Mouse (Mus musculus) Muller cell, postnatal 12 days (primary cell): ENCODE data around the gene Col4a6.

Source experiments
- DNase-seq: peaks from one replicate; pipeline ENCODE4 v3.0.0-alpha.2; 2015; ENCODE audit errors: inconsistent ontology term

Col4a6 gene

DNA sequence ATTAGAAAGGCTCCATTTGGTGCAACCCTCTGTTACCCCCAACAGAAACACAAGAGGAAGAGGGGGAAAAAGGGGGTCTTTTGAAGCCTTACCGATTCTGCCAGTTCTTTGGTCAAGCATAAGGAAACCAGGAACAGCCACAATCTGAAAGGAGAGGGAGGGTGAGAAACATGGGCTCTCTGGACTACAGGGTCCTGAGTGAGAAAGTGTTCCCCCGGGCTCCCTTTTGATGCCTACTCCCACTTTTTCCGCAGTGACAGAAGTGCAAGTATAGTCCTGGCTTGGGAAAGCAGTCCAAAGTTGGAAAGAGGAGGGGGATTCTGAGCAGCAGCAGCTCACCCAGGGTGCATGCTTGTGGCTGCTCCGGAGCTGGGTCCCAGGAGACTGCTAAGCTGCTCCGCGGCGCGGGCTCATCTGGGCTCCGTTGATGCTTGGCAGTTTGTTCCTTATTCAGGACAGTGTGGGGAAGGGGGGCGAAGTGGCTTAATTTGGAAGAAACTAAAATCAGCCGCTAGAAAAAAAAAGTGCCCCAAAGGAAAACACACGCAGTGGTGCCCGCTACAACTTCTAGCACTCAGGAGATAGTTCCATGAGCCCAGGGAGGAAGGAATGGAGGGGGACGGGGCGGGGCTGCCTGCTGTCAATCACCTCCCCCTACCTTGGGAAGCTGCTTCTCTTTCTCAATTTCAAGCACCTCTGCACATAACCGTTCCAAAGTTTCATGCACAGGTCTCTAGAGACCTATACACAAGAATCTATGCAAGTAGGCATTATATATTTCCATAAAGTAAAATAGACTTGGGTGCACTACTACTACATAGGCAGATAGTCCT is at the start of gene Col4a6:
Gene Col4a6 (minus strand): TSS at position 607 of the 833 bp plus-strand sequence.
- peak; percentile 58 for DNase-seq

DNA sequence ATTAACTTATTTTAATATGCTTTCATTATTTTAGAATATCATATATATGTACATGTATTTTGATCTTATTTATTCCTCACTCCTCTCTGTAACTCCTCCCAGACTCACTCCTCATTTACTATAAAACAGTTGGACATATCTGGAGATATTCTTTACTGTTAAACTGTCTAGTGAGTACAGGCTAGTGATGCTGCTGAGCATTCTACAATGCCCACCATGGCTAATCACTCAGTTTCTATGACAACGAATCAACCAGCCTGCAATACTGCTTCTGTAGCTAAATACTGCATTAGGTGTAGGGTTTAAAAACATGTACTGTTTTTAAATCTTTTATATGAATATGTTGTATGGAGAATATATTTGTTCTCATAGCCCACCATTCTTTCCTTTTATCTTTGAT is 29.2 kb upstream of the Col4a6 start:
- no peak for DNase-seq

DNA sequence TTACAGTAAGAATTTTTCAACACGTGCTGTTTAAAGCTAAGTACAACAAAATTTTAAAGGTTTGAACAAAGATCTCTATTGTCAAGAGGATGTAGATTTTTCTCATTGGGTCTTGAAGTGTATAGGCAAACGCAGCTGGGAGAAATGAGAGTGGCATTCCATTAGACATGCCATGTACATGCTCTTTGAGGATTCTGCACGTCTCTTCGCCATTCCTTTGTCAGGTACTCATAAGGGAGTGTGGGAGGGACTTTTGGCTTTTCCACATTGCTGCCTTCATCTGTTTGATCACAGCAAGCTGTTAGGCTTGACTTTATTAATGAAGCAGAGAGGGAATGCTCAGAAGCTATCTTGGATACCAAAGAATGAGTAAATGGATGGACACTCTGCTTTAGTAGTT is 20.7 kb upstream of the Col4a6 start:
- DNase-seq: peak; percentile 70

DNA sequence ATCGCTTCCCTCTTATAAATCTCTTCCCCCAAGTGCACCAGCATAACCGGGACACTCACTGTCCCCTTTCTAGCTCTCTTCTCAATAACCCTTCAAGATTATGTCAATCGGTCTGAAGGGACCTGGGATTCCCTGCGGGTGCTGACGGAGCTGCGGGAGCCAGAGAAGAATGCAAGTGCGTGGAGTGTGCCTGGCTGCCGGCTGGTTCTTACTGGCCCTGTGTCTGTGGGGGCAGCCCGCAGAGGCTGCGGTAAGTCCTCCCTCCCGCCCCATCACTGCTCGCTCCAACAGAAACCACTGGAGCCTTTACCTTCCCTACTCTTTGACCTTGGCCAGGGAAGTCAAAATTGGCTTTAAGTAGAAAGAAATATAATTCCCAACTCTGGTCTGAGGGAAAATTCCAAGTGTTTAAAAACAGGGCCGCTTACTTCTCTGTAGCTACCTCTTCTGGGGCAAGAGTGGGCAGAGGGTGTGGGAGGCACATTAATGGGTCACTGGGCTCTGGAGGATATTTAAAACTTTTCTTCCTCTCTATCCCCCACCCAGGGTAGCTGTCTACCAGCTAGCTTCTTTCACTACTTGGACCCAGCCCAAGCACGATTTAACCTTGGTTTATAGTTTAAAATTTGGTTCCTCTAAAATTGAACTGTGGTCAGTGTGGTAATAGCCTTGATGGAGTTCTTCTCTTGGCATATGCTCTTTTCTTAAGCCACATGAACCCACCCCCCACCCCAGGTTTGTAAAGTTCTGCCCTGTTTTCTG is 1.9 kb upstream of the Col4a6 start:
- DNase-seq: no peak

DNA sequence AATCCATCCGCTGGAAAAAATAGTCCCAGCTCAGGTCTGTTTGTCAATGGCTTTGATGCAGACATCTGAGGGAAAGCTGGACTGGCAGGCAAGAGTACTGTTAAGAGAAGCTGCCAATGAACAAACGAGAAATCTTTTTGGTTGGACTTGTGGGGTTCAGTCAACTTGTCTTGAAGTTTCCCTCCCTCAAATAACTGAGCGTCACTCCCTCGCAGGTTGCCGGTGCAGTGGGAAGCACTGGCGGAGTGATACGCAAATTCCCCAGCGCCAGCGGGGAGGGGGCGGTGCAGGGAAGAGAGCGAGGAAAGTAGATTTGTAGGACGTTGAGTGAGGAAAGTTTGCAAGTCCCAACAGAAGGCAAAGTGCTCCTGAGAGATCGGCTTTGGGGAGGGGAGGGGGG is 1.2 kb upstream of the Col4a6 start, which contains the start of gene Col4a5:
Gene Col4a5 (plus strand): TSS at position 276 of the 400 bp plus-strand sequence.
- peak; percentile 88 for DNase-seq

DNA sequence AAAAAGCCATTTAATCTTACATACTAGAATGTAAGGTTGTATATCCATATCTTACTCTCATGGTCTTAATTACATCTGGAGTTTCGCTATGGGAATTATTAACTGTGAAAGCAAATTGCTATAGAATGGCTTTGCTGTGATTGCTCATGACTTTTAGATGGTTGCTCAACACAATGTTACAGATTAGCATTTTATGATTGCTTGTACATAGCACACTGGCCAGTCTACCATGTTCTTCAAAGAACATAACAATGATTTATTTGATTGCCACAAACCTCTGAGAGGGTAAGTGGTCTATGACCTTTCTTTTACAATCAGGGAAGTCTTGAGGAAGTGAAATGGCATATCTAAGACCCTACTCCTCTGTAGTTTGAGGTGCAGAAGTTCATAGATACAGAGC is 25.9 kb downstream of the Col4a6 start:
- no peak for DNase-seq

DNA sequence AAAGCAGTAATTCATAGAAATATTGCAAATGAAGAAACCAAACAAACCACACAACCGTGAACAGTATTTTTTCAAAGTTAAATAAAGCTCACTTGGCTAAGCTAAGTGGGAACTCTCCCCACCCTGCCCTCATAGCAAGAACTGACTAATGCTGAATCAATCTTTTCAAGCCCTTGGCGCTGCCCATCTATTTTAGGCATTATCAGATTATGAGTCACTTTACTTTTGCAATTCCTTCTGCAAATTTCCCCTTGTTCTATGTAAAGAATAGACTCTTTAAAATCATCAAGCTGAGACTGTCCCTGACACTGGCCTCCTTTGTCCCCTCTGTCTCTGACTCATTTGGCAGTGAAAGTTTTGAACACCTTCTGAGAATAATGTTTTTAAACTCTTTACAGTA is 34.5 kb downstream of the Col4a6 start:
- DNase-seq: peak; percentile 82

DNA sequence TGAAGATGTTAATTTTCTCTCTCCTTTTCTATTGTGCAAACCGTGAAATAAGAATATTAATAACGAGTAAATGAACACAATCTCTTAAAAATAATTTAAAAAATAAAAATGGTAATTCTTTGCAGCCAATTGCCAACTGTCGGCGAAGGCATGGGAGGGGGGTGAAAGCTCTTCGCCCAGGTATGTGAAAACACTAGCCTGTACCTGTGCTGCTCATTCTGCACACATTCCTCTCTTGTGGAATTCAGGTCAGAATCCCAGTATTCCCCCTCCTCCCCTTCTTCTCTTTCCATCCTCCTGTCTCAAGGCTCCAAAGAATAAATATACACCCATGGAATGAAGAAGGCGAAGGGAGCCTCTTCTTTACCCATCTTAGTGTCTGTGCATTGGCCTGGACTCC is 37.1 kb downstream of the Col4a6 start:
- DNase-seq: no peak

DNA sequence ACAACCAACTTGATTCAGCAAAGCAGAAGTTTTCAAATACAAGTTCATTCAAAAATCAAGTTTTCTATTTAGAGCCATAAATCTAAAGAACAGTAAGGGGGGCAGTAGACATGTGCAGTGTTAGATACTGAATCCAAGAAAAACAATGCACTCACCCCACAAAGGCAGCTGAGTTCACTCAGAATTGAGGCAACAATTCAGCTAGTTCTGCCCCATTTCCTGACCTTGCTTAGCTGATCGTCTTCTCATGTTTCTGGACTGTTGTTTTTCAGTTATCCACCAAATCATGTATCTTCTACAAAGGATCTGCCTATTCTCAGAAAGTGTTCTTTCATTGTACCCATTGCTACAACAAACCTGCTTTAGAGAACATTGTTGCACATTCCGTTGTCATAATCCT is 58.6 kb downstream of the Col4a6 start:
- no peak for DNase-seq

DNA sequence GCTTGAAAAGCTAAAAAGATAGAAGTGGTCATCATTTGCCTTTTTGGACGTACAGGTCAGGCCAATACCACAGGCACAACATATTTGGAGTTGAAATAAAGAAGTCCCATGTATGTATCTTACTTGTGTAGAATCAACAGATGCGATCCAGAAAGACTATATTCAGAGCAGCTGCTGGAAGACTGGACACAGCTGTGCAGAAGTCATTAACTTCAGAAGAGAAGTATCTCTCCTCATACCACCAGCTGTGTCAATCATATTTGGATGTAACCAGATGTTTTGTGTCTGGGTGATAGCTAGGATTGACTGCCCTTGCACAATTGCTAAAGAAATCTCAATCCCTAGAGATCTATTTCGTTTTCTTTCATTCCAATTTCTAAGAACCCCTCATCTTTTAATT is 77.6 kb downstream of the Col4a6 start:
- DNase-seq: no peak

DNA sequence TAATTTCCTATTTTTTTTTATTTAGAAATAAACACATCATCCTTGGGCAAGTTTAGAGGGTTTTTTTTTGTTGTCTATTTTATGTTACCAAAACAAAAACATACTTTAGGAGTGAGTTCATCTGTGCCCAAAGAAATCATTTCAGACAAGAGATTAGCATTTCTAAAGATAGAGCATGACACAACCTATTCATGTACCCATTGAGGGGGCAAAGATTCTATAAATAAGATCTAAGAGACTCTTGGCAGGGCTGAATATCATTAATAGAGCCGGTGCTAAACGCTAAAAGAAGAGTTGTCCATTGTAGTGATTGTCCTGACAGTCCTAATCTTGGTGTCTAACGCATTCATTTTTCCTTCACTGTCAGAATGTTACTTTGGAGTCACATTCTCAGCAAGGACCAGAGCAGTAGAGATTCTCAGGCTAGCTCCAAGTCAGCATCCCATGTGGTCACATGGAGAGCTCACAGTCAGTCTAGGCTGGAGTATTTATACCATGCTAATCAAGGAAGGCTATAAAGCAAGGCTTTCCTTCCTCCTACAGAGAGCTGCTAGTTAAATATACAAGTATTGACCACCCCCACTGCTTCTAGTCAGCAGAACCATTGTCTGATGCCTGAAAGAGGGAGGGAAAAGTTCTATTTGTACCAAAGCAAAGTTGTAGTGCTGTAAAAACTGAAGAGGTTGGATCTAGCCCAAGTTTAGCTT is 88.3 kb downstream of the Col4a6 start:
- DNase-seq: peak; percentile 39

DNA sequence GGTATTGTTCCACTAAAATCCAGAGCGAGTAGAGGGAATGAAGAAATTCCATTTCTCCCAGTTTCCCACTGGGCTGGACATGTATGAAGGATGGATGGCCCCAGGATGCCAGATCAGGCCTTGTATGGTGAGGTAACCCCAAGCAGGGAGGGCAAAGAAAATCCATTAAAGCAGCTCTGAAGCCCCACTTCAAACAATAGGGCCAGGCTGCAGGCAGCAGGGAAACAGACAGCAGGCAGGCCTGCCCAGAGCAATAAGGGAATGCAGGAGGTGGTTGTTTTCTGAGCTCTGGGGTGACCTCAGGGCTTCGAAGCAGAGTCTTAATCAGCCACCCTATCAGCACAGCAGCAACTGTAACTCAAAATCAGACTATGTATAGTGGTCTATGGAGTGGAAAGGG is 89.2 kb downstream of the Col4a6 start:
- DNase-seq: no peak

DNA sequence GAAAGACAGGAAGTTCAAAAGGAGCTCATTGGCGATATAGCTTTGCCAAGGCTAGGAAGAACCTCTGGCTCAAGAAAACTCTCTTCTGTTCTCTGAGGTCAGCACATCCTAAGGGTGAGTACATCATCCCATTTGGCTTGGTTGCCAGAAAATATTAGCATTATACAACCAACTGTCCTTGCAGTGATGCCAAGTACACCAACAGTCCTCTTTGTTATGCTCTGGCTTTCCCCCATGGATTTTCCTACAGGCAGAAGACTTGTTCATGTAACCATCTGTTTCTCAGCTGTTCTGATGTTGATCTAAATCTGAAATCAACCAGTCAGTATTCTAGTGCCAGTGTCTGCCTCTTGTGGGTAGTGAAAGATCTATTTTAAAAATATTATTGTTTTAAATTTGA is 103.6 kb downstream of the Col4a6 start:
- DNase-seq: peak; percentile 47

DNA sequence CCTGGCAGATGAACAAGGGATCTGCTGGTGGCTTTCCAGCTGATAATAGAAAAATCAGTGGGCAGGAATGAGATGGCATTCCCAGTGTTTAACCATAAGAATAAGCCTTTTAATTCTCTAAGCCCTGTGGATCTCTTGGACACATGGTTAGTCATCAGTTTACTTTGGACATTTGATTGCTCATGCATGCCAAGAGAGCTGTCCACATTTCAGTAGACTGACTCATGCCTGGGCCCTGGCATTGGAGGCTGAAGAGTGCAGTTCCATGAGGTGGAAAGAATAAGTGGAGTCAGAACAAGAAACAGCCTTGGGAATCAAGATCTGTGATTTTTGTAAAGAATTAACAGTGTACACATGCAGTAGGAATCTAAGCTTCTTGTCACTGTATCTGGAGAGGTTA is 110.5 kb downstream of the Col4a6 start:
- DNase-seq: peak; percentile 89

DNA sequence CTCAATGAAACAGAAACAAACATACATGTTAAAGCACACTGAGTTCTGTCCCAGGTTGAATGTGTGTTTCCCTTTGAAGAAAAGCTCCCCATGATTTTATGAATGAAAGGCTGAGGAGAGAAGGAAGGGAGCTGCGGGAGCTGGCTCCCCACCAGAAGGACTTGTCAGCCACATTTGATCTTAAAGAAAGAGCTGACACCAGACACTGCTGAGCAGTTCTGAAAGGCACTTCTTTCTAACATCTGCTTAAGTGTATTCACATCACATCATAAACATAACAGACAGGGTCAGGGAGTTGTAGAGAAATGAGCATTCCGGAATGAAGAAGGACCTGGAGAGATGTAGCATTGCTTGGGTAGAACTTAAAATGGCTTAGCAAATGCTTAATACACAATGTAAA is 132.5 kb downstream of the Col4a6 start:
- DNase-seq: no peak

DNA sequence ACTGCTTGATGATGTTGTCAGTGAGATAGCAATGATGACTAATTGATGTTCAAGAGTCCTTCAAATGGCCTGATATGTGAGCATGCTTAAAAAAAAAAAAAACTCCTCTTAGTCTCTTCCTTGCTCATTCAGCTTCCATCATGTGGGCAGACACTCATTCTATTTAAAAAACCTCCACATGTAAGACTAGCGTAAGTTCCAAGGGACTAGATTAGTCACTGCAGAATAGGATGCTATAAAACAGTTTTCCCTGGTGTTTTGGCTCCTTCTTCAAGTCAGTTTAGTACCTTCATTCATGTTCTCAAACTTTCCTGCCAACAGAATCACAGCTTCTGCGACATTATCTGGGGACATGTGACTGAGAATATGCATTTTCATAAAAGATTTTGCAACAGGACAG is 145.8 kb downstream of the Col4a6 start:
- no peak for DNase-seq

DNA sequence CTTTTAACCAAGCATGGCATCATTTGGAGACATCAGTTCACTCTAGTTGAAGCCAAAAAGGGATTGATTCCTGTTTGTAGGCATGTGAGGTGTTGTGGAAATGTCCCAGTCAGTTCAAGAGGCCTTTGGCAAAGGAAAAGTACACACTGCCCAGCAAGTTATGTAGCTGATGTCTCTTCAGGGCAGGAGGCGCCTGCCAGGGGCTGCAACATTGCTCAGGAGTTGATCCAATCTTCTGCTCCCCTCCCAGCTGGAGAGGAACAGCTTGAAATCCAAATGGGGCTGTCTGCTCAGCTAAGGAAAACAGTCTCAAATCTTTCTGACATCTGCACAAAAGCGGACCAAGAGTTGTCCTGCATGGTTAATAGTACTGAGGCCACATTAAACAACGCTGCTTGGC is 149.7 kb downstream of the Col4a6 start:
- peak; percentile 27 for DNase-seq

DNA sequence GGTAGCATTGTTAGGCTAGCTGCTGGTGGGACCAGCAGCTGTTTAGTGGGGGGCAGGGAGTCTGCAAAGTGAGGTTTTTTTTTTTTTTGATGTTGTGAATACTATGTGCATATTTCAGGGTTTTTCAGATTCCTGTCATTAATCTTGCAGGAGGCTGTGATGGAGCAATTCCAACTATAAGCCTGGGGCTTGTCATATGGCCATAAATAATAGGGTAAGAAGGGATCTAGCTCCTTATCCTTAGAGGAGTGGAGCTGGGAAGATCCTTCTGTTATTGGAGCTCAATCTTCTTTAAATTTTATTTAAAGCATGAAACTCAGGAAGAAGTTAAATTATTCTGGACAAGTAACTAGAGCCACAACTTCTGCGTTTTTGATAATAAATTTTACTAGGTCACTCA is 157.7 kb downstream of the Col4a6 start:
- DNase-seq: no peak

DNA sequence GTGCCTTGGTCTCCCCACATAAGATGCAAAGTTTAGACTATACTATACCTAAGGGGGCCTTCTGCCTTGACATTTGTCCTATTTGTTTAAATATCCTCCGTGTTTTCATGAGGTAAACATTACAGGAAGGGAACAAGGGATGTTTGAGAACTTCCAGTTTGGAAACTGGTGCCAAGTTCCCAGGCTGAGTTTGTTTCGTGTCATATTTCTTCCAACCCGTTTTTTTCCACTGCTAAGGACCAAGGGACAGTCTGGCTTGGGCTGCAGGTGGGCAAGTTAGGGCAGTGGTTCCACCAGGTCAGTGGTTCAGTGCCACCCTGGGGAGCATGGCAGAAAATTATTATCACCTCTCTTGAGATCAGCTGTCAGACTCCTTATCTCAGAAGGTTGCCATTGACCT is 158.1 kb downstream of the Col4a6 start:
- no peak for DNase-seq

DNA sequence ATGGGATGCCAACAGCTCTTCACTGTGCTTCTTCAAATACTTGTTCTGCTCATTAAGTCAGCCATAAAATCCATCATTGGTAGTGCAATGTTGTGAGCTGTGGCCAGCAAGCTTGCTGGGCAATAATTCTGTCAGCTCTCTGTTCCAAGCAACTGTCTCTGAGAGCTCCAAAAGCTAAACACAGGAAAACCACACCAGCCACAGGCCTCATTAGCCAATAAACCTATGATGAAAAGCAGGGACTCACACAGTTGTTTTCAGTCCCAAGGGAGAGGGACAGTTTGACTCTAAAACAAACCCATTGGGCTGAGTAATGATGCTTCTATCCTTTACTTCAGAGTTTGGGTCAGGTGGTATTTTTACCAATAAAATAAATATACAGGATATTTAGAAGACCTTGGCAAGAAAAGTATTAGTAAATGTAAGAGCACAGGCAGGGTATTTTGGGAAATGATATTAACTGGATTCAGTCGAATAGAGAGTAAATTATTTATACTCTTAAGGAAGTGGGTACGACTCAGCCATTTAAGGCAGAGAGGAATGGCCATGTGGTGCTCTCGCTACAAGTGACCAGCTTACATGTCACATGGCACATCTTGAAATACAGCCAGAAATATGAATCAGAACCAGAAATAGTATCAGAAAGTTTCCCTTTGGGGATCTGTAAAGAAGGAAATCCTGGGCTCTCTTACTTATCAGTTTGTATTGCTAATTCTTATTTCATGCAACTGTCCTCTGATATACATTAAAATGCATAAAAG is 181.0 kb downstream of the Col4a6 start:
- peak; percentile 15 for DNase-seq

DNA sequence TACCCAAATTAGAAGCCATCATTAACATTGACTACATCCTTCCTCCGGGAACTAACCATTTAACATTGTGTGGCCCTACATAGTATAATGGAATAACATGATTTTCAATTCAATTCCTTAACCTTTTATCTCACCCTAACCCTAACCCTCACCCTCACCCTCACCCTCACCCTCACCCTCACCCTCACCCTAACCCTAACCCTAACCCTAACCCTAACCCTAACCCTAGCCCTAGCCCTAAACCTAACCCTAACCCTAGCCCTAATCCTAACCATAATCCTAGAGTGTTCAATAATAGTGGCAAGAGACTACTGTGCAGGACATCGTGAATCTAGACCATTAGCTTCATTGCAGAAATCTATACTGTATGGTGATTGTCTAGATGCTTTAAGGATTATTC is 197.5 kb downstream of the Col4a6 start:
- DNase-seq: no peak

DNA sequence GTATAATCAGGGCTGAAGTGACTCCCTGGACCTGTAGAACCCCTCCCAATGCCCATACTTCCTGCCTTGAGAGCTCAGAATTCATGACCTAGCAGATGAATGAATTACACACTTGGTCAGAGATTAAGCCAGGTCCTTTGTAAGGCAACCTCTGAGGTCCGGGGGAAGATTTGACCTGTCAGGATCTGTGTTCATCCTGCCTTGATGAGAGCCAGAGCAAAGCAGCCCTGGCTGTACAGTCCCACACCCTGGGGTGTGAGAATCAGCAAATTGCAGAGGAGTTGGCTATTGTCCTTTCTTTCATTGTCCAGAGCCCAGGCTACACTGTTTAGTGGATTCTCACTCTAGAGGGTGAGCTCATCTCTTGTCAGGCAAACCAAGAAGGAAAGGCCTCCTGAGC is 207.9 kb downstream of the Col4a6 start:
- DNase-seq: peak; percentile 76
